Mouse (Mus musculus) hindbrain, embryonic 12.5 days (tissue): ENCODE measurements at regions not wholly inside any gene's neighbourhood (a gene's known extent, or its start where the extent isn't known, plus 50 kb on each side); places are given as distances from the start of the nearest gene placed in this dataset.

Experiments used
- ATAC-seq: fragments of 200-750 bp; cut with Nextera tagmentation; 2 replicates; pipeline ENCODE4 v1.8.0; 2017; ENCODE audit warnings: moderate TSS enrichment; ENCODE audit not compliant: low FRiP score
- H3K27ac ChIP-seq: fragments of 300-500 bp; sonication (generic); 2 replicates; pipeline ENCODE4 v1.5.1; 2016; ENCODE audit warnings: mild to moderate bottlenecking
- H3K27me3 ChIP-seq: fragments of 300-500 bp; sonication (generic); 2 replicates; pipeline ENCODE4 v1.6.1; 2016; ENCODE audit warnings: mild to moderate bottlenecking
- H3K36me3 ChIP-seq: fragments of 300-500 bp; sonication (generic); 2 replicates; pipeline ENCODE4 v1.6.1; 2016; ENCODE audit warnings: mild to moderate bottlenecking
- H3K4me1 ChIP-seq: fragments of 300-500 bp; sonication (generic); 2 replicates; pipeline ENCODE4 v1.6.1; 2016
- H3K4me2 ChIP-seq: fragments of 300-500 bp; sonication (generic); replicated peaks from 2 replicates; pipeline ENCODE4 v1.6.1; 2016; ENCODE audit warnings: mild to moderate bottlenecking
- H3K4me3 ChIP-seq: fragments of 300-500 bp; sonication (generic); 2 replicates; pipeline ENCODE4 v1.5.1; 2016; ENCODE audit warnings: mild to moderate bottlenecking
- H3K9ac ChIP-seq: fragments of 300-500 bp; sonication (generic); 2 replicates; pipeline ENCODE4 v1.6.1; 2016; ENCODE audit warnings: mild to moderate bottlenecking, moderate library complexity
- H3K9me3 ChIP-seq: fragments of 300-500 bp; sonication (generic); replicated peaks from 2 replicates; pipeline ENCODE4 v1.6.1; 2016; ENCODE audit warnings: mild to moderate bottlenecking
- WGBS: fragments of 180-500 bp; shearing (Covaris S2); methylation state at CpG from one replicate; pipeline ENCODE4 v1.1.7; 2016; 5-methylcytosine and 5-hydroxymethylcytosine counted together

GRCm38 (mm10) chr5:16489803-16490202 lies 63.5 kb upstream of the Hgf start:
- no peaks in the 10 kb centered on the region for H3K27me3 ChIP-seq
- ATAC-seq, result no peak
- H3K4me2 ChIP-seq, result no peak overlapping the region
- no peak overlapping the region for H3K4me3 ChIP-seq
- H3K9ac ChIP-seq, result no peak overlapping the region
- no peak overlapping the region for H3K27ac ChIP-seq
- H3K9me3 ChIP-seq, result no peaks in the 10 kb centered on the region
- H3K4me1 ChIP-seq, result no peaks in the 10 kb centered on the region
- no peaks in the 10 kb centered on the region for H3K36me3 ChIP-seq

GRCm38 (mm10) chr5:16499891-16500290 lies 53.4 kb upstream of the Hgf start:
- Histone ChIP-seq H3K4me2 (no peak overlapping the region), H3K36me3 (no peaks in the 10 kb centered on the region), H3K4me1 (no peaks in the 10 kb centered on the region), H3K27me3 (no peaks in the 10 kb centered on the region), H3K9me3 (no peaks in the 10 kb centered on the region), H3K27ac (no peak overlapping the region), H3K9ac (no peak overlapping the region), H3K4me3 (no peak overlapping the region)
- 74% methylated on average over 7 of the region's 7 CpGs for WGBS
- no peak for ATAC-seq
